Mouse (Mus musculus): Measurements from ENCODE around the gene Zkscan17.
A peak's percentile ranks its signal among the peaks of the same experiment; 100 is the strongest.
"Not testable (repeated sequence)": the region's sequence is repeated elsewhere in the genome, so short reads cannot be mapped to it uniquely, and the experiment has no call there.

Gene Zkscan17

GRCm38 (mm10) chr11:59526472-59527080 is at the start of gene Zkscan17:
Zkscan17 (minus strand) TSS chr11:59526751.
- peak; percentile 42 for DNase-seq (ENCODE audit: low read depth, low spot score)

DNA sequence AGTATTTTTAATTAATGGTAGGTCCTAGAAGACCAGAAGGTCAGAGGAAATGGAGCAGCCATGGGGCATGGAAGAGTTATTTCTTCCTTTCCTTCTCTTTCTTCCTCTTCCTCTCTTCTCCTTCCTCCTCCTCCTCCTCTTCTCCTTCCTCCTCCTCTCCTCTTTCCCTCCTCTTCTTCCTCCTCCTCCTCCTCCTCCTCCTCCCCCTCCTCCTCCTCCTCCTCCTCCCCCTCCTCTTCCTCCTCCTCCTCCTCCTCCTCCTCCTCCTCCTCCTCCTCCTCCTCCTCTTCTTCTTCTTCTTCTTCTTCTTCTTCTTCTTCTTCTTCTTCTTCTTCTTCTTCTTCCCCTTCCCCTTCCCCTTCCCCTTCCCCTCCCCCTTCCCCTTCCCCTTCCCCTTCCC is 49.6 kb upstream of the Zkscan17 start, which contains the start of gene Olfr222:
Gene Olfr222 (minus strand): TSS at position 101 of the 400 bp plus-strand sequence.
- DNase-seq (ENCODE audit: low read depth, low spot score) = not testable (repeated sequence)

DNA sequence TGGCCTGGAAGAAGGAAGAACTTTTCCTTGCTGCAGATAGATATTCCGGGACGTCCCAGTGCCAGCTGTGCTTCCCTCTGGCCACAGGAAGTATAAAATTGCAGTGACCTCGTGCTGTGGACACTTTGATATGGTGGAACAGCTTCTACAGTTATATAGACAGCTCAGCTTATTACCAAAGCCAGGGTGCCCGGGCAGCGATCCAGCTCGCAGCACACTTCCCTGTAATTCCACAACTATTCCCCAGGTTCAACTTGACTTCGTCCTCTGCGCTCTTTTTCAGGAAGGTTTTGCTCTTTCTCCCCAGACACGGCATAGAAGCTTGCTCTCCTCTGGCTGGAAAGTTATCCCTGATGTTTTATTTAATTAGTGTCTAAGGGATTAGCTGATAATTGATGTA is 49.2 kb upstream of the Zkscan17 start:
- no peak for DNase-seq (ENCODE audit: low read depth, low spot score)

DNA sequence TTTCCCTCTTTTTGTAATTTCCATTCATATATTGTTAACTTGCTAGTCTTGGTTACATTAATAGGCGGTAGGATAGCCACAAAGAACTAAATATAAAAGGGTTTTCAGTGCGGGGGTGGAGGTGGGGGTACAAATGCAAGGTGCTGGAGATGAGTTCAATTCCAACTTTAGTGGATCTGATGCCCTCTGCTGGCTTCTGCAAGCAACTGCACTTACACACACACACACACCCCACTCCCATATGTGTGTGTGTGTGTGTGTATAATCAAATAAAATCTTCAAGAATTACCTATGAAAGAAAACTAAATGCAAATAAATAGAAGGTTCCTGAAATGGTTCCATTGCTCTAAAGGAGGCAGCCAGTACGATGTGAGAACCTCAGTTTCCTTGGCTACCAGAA is 42.8 kb upstream of the Zkscan17 start:
- peak; percentile 34 for DNase-seq (ENCODE audit: low read depth, low spot score)

- DNase-seq (ENCODE audit: low read depth, low spot score) = no peak
Measured at GRCm38 (mm10) chr11:59562837-59563236, 36.3 kb upstream of the Zkscan17 start.

- DNase-seq (ENCODE audit: low read depth, low spot score) = no peak
Measured at GRCm38 (mm10) chr11:59562336-59562735, 35.8 kb upstream of the Zkscan17 start.

DNA sequence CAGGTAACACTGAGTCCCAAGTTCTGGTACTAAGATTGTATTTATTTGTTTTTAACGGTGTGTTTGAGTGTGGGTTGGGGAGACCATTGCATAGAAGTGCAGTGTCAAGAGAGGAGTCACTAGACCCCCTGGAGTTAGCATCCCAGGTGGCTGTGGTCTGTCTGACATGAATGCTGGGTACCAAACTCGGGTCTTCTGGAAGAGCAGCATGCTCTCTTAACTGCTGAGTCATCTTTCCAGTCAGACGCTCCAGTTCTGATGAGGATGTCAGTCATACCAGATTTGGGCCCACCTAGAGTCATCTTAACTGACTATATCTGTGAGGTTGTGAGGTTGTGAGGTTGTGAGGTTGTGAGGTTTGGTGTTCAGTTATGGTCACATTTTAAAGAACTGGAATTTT is 34.4 kb upstream of the Zkscan17 start:
- no peak for DNase-seq (ENCODE audit: low read depth, low spot score)

DNA sequence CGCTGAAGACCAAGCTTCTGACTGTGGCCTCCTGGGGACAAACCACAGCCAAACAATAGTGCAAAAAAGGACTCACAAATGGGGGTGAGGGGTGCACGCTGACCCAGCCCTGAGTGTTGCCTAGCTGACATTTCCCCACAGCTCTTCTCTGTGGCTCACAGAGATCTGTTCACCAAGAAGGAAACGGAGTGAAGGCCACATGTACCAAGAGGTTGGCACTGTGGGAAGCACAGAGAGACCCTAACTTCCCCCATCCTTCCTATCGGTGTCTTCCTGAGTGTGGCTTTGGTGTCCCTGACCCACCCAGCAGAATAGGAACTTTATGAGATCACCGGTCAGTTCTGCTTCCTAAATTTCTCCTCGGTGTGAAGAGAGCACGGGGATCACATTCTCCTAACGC is 28.0 kb upstream of the Zkscan17 start:
- no peak for DNase-seq (ENCODE audit: low read depth, low spot score)

DNA sequence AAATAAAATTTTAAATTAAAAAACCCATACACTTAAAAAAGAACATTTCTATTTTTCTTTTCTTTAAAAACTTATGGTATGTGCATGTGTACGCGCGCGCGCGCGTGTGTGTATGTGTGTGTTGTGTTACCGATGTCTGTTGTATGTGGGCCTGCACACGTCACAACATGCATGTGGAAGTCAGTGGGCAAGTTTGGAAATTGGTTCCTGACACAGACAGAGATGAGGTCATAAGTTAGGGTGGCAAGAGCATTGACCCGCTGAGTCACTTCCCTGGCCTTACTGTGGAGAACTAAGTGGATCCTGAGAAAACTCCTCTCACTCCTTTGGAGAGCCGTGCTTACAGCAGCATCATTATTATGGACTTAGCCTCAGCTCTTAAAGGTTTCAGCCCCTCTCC is 27.6 kb upstream of the Zkscan17 start:
- DNase-seq (ENCODE audit: low read depth, low spot score) = no peak

DNA sequence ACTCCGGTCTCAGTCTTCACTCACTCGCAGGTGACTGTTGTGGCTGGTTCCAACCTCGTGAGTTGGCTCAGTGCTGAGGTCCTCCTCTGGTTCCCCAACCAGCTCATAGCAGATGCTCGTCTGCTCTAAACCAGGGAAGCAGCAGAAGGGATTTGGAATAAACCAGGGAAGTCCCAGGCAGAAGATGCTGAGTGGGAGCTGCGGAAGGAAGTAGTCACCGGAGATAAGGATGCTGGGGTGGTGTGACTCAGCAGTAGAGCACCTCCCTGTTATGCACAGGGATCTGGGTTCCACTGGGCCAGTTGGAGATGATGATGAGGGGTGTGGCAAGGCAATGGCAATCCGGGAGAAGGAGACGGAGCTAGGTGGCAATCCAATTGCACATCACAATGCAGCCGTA is 17.5 kb upstream of the Zkscan17 start:
- no peak for DNase-seq (ENCODE audit: low read depth, low spot score)

GRCm38 (mm10) chr11:59543376-59543775 is 16.8 kb upstream of the Zkscan17 start:
- DNase-seq (ENCODE audit: low read depth, low spot score) = no peak

GRCm38 (mm10) chr11:59542442-59542841 is 15.9 kb upstream of the Zkscan17 start:
- no peak for DNase-seq (ENCODE audit: low read depth, low spot score)

GRCm38 (mm10) chr11:59541324-59541723 is 14.8 kb upstream of the Zkscan17 start, which contains the start of gene Nlrp3:
Nlrp3 (plus strand) TSS chr11:59541568.
- DNase-seq (ENCODE audit: low read depth, low spot score) = no peak

DNA sequence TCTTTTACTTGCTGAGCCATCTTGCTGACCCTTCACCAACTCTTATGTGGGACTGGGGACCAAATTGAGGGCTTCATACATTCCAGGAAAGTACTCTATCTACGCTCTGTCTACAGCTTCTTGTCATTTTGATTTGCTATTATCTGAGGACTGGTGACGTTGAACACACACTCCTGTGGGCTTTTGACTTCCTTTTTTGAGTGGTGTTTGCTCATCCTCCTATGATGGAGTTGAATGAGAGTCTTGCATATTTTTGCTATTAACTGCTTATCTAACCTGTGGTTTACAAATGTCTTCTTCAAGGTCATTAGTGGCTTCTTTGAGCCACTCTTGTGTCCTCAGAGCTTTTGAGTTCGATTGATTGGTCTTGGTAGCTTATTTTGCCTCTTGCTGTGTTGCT is 13.6 kb upstream of the Zkscan17 start:
- no peak for DNase-seq (ENCODE audit: low read depth, low spot score)

DNA sequence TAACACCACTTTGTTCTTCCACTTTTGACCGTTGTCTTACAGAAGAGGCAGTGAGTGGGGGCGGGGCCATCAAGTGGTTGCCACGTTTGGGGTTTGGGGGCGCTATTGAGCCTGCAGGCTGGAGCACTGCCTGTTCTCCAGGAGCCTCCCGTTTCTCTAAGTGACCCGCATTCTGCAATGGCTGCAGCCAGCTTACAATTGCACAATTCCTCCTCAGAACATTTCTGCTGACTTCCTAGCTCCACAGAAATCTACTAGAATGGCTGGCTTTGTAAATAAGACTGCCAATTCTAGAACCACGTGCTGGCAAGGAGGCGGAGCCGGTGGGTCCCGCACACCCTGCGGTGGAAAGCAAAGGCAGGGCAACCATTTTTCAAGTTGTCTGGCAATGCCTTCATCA is 11.8 kb upstream of the Zkscan17 start:
- DNase-seq (ENCODE audit: low read depth, low spot score) = no peak

GRCm38 (mm10) chr11:59537218-59538130 is 10.9 kb upstream of the Zkscan17 start:
- DNase-seq (ENCODE audit: low read depth, low spot score) = no peak

DNA sequence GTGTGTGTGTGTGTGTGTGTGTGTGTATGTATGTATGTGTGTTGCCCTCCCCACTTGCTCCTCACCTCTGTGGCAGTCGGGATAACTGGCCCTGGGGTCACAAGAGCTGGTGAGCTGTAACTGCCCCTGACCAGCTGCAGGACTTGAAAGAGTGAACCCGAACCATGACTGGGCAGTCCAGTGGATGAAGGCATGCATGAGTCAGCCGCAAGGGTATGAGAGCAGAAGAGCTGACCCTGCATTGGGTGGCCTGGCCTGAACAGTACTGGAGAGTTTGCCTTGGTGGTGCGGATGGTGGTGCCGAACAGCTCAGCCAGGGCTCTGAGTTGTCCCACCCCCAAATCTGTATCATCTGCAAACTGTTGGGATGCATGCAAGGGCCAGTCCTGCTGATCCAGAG is 5.0 kb upstream of the Zkscan17 start:
- DNase-seq (ENCODE audit: low read depth, low spot score) = no peak

- peak; percentile 71 for DNase-seq (ENCODE audit: low read depth, low spot score)
Measured at GRCm38 (mm10) chr11:59530870-59531535, 4.5 kb upstream of the Zkscan17 start.

- DNase-seq (ENCODE audit: low read depth, low spot score) = no peak
Measured at GRCm38 (mm10) chr11:59530221-59530620, 3.7 kb upstream of the Zkscan17 start.

DNA sequence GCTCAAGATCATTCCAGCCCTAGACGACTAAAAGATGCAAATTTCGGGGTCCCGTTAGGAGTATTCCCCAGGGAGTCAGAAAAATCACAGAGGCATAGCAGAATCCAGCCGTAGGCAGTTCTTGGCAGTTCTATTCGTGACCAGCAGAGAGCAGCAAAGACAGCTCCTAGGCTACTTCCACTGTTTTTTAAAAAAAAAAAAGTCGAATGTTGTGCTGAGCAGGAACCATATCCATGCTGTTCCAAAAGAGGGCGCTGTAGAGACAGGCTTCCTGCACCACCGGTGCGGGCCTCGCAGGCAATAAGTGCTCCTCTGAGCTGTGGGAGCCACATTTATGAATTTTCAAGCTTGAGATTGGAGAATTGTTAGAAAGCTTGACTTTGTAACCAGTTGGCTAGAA is 1.3 kb downstream of the Zkscan17 start:
- peak; percentile 89 for DNase-seq (ENCODE audit: low read depth, low spot score)

DNA sequence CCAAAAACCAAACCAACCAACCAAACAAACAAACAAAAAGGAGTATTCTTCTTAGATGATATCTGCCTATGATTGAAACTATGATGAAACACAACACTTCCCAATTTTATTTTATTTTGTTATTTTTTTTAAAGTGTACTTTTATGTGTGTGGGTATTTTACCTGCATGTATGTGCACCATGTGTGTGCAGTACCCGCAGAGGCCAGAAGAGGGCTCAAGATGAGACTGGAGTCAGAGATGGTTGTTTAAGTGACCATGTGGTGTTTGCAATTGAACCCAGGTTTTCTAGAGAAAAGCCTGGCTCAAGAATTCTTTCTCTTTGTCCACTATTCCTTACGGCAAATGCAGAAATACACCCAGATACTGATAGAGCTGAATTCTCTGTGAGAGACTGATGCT is 2.4 kb downstream of the Zkscan17 start:
- DNase-seq (ENCODE audit: low read depth, low spot score) = no peak

GRCm38 (mm10) chr11:59519741-59520495 is 6.6 kb downstream of the Zkscan17 start:
- no peak for DNase-seq (ENCODE audit: low read depth, low spot score)

Data from mesoderm, embryonic 11.5 days (tissue).